Mouse (Mus musculus) erythroblast, embryonic 14.5 days (primary cell): ENCODE results near the gene Fam133b.

Experiments
- GATA1 ChIP-seq: IDR thresholded peaks from 2 replicates; pipeline ENCODE4 v1.6.1; 2012; ENCODE audit warnings: low read length, inconsistent platforms, mixed read lengths
- TAL1 ChIP-seq: IDR thresholded peaks from 3 replicates; pipeline ENCODE4 v1.6.1; 2012; ENCODE audit warnings: low read length, inconsistent platforms, mixed read lengths

- no peak for TF ChIP-seq TAL1
- TF ChIP-seq GATA1 = no peak
These were observed 46.1 kb upstream of the Fam133b start for GRCm38 (mm10) chr5:3497505-3497925.
